Mouse (Mus musculus) right cerebral cortex, postnatal 14 days (tissue): ENCODE data around the gene Ndufb5.
"Not testable (repeated sequence)": the region's sequence is repeated elsewhere in the genome, so short reads cannot be mapped to it uniquely, and the experiment has no call there.

Experiments used
- DNase-seq: peaks from one replicate; pipeline ENCODE4 v3.0.0; 2022

Gene Ndufb5

DNA sequence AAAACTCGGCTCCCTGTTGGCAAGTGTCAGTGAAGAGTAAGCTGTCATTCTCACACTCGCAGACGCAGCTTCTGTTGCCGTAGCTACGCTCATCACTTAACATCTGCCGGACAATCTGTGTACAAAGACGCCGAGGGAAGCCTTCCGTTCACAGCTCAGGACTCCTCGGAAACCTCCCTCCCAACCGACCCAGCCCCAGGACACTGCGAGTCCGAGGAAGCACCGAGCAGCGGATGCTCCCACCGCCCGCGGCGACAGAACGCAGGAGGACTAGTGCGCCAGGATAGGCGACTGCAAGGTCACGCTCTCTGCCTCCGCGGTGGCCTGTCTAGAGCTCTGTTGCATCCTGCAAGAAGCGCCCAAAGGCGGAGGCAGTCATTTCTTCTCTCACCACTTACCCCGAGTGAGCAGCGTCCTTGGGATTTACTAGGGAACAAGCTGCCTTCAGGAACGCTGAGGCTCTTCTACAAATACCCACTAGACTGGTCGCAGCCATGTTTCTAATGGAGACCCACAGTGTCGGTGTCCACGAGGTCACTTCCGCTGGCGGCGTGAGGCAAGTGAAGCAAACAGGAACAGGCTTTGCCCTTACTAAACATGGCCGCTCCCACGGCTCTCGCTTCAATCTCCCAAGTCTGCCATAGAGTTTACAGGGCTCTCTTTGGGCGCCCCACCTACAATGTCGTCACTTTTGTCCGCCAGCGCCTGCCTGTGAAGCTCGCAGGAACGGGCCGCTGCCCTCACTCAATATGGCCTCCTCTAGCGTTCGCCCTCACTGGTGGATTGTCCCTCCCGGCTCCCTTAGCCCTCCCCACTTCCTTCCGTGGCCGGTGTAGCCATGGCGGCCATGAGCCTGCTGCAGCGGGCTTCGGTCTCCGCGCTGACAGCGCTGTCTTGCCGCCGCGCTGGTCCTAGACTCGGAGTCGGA lies at the start of gene Ndufb5:
Gene Ndufb5 (plus strand): TSS at position 747 of the 928 bp plus-strand sequence.
- DNase-seq: peak; percentile 96

DNA sequence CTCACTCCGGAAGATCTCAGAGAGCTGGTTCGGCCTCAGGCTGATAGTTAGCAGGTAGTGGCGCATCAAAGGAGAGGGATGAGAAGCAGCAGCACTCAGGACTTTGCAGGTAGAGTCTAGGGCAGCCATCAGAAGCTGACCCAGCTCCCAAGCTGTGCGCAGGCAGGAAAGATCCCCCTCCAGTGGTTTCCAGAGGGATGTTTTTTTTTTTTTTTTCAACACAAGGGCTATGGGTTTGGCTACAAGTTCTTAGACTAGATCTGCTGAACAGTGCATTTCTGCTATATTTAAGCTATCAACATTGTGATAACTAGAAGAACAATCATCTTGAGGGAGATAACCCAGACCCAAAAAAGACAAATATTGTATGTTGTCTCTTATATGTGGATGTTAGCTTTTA lies 49.6 kb upstream of the Ndufb5 start:
- no peak for DNase-seq

DNA sequence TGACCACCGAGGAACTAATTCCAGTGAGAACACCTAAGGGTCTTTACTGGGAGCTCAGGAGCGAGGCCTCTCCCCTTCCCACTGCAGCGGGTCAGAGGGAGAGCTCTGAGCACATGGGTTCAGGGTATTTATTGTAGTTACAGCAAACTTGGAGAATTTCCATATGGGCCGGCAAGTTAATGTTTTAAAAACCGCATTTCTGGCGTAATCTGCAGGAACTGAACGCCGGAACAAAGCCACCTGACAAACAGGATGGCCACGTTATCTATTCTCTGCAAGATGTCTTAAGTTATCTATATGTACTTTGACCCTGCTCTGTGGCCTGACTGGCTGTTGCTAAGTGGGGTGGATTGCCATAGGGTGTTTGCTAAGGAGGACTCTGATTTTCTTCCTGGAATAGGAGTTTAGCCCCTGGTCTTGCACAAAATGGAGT lies 47.2 kb upstream of the Ndufb5 start:
- no peak for DNase-seq

DNA sequence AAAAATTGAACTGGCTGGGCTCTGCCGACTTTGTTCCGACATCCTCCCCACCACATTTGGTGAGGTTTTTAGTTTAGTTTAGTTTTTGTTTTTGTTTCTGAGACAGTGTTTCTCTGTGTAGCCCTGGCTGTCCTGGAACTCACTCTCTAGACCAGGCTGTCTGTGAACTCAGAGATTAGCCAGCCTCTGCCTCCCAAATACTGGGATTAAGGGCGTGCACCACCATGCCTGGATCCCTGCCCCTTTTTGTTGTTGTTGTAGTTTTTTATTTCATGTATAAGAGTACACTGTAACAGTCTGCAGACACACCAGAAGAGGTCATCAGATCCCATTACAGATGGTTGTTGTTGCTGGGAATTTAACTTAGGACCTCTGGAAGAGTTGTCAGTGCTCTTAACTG lies 46.8 kb upstream of the Ndufb5 start:
- DNase-seq: no peak

DNA sequence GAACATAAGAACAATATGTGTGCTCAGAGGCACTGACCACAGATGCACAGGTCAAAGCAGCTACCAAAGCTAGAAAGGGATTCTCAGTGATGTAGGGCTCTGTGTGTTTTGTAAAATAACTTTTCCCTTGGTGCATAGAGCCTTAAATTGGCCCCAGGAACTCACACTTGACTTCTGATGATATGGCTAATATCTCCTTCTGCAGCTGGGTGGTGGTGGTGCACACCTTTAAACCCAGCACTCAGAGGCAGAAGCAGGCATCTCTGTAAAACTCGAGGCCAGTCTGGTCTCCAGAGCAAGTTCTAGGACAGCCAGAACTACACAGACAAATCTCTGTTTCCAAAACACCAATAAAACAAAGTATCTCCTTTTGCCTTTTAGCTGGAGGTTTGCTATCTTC lies 45.9 kb upstream of the Ndufb5 start:
- DNase-seq: no peak

DNA sequence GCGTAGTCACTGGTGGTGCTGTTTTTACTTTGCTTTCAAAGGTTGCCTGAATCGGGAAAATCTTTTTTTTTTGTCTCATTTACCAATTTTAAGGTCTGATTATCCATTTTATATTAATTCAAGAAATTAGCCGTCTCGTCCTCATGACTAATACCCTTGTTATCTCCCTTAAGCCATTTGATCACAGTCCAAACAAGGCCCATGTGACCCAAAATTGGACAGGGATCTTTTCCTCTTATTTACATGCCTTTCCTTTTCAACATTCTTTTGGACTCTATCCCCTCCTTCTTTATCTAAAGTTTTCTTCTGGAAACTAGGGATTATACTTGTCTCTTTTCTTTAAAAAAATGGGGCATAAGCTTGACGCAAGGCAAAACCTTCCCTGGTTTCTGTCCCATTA lies 44.9 kb upstream of the Ndufb5 start:
- no peak for DNase-seq

DNA sequence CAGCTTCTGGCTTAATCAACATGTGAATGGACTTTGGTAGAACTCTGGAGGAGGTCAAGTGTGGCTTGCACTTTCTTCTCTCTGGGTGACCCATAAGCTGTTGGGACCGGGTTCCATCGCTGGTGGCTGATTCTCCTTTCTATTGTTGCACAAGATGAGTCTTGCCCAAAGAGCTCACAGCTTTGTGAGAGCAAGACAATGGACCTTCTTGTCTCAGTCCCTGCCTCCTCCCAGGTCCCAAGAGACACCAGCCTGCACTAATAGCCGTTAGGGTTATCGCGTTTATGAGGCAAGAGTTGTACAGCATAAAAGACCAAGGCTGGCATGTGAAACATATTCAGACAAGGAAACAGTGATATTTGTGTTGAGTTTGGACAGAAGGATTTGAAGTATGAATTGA lies 42.6 kb upstream of the Ndufb5 start:
- DNase-seq: no peak

DNA sequence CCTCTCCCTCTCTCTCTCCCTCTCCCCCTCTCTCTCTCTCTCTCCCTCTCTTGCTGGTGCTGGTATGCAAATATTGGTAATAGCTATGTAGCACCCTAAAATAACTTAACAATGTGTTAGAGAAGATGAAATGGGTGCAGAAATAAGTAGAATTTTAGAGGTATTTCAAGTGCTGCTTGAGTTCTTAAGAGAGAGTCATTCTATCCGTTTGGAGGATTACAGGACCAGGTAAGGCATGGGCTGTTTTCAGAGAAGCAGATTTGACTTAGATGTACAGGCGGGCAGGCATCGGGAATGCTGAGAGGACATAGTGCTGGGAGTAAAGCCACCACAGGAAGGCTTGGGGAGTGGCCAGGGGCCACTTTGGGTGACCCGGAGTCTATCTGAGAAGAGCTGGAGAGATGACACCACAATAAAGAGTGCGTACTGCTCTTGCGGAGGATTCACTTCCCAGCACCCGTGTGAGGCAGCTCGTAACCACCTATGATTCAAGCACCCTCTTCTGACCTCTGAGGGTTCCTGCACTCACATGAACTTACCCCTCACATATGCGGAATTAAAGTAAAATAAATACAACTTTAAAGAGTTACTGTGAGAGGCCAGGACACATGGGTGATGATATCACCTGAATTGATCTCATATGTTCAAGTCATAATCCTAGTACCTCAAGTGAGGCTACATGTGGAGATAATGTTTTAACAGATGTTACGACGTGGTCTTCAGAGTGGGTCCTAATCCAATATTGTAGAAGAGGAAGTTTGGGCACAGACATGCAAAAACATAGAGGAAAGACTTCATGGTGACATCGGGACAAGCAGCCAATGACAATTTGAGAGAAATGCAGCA lies 41.8 kb upstream of the Ndufb5 start:
- DNase-seq: no peak

DNA sequence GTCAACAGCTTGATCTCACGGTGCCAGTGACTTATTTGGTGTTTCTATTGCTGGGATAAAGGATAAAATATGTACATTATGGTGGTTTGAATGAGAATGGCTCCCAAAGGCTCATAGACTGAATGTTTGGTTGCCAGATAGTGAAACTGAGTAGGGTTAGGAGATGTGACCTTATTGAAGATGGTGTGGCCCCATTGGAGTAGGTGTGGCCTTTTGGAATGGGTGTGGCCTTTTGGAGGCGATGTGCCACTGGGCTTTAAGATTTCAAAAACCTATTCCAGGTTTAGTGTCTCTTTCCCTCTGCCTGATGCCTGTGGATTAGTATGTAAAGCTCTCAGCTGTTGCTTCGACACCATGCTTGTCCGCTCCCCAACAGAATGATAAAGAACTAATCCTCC lies 41.2 kb upstream of the Ndufb5 start:
- no peak for DNase-seq

DNA sequence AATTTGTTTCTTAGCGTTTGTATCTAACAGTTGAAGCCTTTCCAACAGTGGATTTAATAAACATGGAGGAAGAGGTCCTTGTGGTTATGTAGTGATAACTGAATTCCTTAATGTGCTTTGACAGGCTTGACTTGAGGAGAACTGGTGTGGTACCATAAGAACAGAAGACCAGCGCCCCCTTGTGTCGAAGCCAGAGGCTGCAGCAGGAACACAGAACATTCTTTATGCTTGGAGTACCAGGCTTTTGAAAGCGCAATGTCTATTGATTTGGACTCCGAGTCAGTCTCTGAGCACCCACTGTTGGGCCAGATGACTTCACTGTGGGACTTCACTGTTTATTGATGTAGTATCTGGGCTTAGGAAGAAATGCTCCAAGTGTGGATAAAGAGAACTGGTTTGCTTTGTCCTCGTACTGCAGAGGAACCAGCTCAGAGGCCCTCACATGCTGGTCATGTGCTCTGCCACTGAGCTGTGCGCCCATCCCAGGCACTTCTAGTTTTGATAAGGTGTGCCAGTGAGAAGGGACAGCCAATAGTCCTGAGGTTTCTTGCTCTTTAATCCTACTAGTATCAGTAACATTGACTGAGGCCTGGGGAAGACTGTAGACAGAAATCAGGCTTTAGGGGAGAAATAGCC lies 38.4 kb upstream of the Ndufb5 start:
- peak; percentile 95 for DNase-seq

DNA sequence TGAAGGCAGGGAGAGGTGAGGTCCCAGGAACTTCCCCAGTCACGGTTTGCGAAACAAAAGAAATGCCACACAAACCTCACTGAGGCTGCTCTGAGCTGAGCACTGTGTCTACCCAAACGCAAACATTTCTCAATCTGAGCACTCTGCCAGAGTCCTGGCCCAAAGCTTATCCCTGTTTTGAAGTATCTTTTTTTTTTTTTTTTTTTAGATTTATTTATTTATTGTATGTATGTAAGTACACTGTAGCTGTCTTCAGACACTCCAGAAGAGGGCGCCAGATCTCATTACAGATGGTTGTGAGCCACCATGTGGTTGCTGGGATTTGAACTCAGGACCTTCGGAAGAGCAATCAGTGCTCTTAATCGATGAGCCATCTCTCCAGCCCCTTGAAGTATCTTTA lies 32.8 kb upstream of the Ndufb5 start:
- DNase-seq: not testable (repeated sequence)

DNA sequence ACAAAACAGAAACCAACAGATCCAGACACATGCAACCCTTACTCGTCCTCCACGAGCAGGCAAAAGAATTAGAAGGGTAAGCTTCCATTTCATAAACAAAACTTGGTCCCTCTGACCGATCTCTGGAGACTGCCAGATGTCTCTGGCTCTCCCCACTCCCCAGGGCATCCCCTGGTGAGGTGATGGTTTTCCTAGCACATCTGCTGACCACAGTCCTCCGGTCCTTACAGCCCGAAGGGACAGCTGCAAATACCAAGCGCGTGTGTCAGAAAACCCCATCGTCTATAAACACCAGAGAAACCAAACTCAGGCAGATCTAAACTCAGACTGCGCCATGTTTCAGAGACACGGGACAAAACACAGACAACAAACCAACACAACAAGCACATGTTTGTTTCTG lies 32.2 kb upstream of the Ndufb5 start:
- DNase-seq: not testable (repeated sequence)

DNA sequence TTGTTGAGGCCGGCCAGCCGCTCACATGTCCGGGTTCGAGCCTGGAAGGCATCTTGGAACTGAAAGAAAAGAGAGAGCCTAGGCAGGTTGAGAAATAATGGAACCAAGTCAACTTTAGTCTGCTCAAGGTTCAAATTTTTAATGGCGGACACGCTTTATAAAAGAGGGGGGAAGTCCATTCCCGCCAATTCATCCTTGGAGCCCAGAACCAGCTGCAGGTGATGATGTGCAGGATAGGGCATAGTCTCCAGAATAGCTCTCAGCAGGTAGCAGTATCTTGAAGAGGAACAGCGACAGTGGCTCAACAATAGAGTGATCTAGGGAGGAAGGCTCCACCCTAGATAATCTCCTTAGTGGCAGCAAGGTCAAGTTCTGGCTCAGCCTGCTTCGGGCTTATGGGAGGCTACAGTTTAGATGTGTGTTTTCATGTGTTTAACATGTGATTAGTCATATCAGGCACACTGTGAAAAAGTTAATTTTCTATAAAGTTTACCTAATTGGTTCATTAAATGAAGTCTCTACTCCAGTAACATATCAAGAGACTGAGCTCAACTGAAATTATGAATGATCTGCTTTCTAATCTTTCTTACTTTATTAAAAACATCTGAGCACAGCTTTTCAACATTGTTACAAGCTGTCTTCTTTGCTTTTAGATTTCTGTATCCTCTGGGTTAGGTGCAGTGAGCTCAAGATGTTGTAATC lies 31.0 kb upstream of the Ndufb5 start, which contains the start of gene Actl6a:
Gene Actl6a (plus strand): TSS at position 652 of the 702 bp plus-strand sequence.
- DNase-seq: not testable (repeated sequence)

DNA sequence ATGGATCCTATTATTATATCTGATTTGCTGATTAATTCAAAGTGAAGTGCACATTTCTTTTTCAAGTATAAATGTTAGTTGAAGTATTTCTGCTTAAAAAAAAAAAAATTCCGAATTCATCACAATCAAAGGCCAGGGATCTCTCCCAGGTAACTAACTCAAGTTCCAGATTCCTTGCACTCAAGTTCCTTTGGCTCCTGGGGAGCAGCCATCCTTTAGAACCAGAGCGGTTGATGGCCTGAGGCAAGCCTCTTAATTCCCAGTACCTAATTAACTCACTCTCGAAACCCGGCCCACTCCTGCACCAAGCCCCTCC lies 28.8 kb upstream of the Ndufb5 start:
- no peak for DNase-seq

DNA sequence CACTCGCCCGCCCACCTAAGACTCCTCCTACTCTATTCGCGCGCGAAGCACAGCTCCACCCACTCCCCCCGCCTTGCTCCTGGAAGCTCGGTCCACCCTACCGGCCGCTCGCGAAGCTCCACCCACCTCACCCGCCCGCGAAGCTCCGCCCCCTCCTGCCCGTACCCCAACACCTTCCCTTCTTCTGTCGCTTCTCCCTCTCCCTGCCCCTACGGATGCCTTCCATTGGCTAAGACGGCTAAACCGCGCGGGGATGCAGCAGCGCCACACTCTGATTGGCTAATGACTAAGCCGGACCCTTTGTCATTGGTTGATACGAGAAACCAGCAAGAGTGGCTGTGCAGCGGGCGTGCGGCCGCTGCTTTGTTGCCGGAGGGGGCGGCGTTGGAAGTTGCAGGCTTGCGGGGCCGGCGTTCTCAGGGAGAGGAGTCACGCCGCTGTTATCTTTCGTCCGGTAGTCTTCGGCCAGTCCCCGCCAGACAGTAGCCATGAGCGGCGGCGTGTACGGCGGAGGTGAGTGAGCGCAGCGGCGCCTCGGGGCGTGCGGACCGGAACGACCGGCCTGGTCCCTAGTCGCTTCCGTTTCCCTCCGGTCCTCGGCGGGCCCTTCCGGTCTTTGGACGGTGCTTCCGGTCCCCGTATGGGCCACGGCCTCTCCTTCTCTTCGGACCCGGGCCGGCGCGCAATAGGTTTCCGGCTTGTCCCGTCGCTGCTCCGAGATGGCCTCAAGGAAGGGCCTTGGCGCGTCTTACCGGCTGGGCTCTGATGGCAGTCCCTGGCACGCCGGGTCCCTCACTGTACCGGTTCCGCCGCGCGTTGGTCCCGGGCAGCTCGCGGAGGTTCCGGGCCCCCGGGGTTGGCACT lies 28.2 kb upstream of the Ndufb5 start:
- DNase-seq: peak; percentile 97

DNA sequence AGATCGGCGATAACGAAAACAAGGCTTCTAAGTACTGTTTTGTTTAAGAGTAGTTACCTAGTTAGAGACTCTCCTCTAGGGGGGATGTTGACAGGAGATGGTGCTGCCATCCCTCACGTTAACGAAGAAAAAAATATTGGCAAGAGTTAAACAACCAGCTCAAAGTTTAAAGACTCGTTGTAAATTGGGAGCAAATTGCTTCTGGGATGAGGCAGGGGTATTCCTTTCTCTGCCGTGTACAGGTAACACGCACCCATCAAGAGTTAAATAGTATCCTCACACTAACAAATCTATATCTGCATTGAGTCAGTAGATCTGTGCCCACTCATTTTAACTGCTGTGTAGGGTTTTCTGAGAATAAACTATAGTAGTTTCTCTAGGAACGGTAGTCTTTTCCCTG lies 27.4 kb upstream of the Ndufb5 start:
- DNase-seq: no peak

DNA sequence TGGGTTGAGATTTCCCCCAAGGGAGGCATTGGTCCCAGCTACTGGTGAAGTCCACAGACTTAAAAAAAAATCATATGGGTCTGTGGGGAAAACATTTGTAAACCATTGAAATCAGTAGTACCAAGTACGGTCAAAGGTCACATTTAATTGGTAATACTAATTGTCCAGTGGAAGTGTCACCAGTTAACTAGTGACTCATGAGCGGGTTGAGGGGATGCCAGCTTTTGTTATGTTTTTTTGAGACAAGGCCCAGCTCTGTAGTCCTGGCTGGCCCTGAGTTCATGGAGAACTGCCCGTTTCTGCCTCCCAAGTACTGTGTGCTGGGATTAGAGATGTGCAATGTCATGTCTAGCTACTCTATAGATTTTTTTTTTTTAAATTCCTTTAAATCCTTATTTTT lies 23.1 kb upstream of the Ndufb5 start:
- no peak for DNase-seq

DNA sequence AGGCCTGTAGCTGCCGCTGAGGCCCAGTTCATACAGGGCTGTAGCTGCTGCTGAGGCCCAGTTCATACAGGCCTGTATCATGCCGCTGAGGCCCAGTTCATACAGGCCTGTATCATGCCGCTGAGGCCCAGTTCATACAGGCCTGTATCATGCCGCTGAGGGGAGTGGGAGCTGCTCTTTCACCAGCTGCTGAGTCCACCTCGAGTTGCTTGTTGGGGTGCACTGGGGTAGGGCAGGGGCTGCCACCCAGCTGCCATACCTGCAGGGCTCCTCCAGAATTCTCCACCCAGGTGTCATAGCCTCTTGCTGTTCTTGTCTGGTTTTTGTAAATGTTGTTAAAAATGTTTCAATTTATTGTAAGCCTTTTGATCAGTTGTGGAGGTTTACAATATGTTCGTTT lies 19.4 kb upstream of the Ndufb5 start:
- DNase-seq: not testable (repeated sequence)

DNA sequence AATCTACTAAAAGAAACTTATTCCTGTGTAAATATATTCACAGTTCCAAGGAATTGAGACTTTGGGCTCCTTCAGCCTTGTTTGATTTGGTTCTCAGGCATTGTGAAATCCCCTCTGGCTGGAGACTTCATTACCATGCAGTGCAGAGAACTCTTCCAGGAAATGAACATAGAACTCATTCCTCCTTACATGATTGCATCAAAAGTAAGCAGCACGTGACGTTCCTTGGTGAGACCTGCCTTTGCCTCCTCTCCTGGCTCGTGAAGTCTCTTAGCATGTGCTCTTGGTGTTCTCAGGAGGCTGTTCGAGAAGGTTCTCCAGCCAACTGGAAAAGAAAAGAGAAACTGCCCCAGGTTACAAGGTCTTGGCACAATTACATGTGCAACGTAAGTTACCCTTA lies 18.5 kb upstream of the Ndufb5 start:
- no peak for DNase-seq

DNA sequence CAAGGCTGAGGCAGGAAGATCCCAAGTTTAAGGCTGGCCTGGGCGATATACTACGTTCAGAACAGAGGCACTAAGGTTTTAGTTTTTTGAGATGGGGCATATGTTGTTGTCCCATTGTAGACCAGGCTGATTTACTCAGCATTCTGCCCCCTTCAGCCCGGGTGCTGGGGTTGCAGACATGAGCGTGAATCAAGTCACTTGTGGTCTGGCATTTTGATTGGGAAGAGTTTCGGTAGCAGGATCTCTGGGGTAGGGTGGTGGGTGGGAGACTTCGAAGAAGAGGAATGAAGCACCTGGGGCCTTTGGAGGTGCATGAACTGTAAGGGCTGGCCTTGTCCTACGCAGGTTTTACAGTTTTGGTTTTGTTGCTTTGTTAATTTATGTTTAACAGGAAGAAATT lies 12.6 kb upstream of the Ndufb5 start:
- no peak for DNase-seq

DNA sequence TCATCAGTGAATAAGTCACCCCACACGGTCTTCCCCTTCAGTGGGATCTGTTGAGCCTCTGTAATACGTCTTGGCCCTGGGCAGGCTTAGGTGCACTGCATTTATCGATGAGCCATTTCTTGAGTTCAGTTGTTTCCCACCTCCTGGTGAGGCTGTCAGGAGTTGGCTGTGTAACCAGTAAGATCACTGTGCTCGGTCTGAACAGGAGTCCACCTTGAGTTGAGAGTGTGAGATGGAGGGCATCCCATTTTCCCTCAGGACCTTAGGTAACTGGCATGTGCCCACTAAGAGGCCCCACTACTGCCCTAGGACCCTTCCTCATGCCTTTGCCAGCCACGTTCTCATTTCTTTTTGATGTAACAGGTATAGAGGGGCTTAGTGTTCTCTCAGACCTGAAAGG lies 10.8 kb upstream of the Ndufb5 start:
- DNase-seq: no peak

DNA sequence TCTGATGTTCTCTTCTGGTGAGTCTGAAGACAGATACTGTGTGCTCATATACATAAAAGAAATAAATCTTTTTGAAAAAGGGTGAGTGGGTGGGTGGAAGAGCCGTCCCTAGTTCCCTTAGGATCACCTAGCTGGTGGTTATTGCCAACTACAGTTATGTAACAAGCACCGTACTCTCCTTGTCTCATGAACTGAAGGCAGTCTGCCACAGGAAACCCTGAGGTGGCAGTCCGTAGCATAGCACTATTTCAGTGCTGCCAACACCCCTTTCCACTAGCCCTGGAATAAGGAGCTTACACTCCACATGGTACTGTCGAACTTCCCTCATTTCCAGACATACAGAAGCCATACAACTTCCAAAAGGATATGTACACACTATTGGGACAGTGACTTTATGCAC lies 8.9 kb upstream of the Ndufb5 start:
- DNase-seq: no peak
